Mouse (Mus musculus): Measurements from ENCODE around the gene Btg2. TPM values are rescaled to one million over a fixed set of nuclear protein-coding genes. Genes with fewer than 3 reads are reported as not detected.

Btg2 gene
- 53.6 and 74.4 TPM in 2 replicates for polyA plus RNA-seq (2012; rRNA removed)

DNA sequence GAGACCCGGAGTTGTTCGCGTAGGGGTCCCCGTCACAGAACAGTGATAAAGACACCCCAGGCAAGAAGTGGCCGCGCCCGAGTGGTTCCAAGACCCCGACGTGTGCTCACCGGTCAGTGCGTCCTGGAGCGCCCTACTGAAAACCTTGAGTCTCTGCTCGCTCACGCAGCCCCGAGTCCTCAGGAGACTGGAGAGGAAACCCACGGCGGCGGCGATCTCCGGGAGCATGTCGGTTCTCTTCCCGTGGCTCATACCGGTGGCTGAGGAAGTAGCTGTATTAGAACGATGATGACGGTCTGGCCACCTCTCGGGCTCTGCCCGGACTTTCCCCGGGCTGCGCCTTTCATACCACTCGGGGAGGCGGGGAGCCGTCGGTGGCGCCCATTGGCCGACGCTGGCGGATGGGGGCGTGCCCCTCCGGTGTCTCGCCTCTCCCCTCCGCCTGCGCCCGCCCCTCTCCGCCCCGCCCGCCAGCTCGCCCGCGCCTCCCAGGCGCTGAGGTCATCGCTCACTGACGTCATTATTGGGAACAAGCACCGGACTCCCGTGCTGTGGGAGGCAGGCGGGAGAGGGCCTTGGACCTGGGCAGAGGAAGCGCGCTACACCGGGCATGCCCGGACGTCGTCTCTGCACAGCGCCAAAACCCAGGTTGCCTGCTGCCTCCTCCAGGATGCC is at the start of gene Btg2:
Btg2 (minus strand) TSS at position 319 of the 675 bp plus-strand sequence.

DNA sequence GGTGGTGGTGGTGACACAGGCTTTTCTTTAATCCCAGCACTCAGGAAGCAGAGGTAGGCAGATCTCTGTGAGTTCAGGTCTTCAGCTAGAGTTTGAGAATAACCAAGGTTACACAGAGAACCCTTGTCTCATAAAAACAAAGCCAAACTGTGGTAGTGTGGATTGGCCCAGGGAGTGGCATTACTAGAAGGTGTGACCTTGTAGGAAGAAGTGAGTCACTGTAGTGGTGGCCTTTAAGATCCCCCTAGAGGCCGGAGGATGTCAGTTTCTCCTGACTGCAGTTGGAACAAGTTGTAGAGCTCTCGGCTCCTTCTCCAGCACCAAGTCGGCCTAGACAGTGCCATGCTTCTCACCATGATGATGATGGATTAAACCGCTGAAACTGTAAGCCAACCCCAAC is 32.1 kb upstream of the Btg2 start, which contains the start of gene Chit1:
Chit1 (plus strand) TSS at position 264 of the 400 bp plus-strand sequence.

DNA sequence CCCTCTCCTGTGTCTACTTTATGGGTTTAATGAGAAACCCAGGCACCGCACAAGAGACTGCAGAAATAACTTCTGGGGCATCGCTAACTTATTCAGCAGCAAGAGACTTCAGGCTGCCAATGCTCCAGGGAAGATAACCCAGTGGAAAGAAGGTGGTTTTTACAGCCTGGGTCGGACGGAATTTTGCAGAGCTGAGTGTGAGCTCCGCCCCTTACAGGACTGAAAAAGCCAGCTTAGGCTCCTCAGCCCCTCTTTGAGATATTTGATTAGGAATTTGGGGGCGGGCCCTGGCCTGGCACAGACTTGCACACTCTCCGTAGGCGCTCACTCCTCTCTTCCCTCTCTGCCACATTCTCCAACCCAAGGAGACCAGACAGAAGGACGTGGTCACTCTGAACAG is 41.7 kb downstream of the Btg2 start, which contains the start of gene Fmod:
Fmod (plus strand) TSS at position 83 of the 400 bp plus-strand sequence.

Other genes with a start within 250 kb of the Btg2 start
- 3.9 and 4.7 TPM in 2 replicates for gene Optc, start 171.1 kb downstream of the Btg2 start, polyA plus RNA-seq (2012; rRNA removed)
- 0.54 and 1.3 TPM in 2 replicates for gene Prelp, start 157.7 kb downstream of the Btg2 start, polyA plus RNA-seq (2012; rRNA removed)
- 4.2 and 8.5 TPM in 2 replicates for gene Fmod, start 41.9 kb downstream of the Btg2 start, polyA plus RNA-seq (2012; rRNA removed)
- 0.06 and 0.09 TPM in 2 replicates for gene Chit1, start 32.1 kb upstream of the Btg2 start, polyA plus RNA-seq (2012; rRNA removed)
- 1.2 and 1.3 TPM in 2 replicates for gene Chil1, start 103.1 kb upstream of the Btg2 start, polyA plus RNA-seq (2012; rRNA removed)
- 0.10 and 9.1 TPM in 2 replicates for gene Mybph, start 114.3 kb upstream of the Btg2 start, polyA plus RNA-seq (2012; rRNA removed)
- 0.53 and 1.7 TPM in 2 replicates for gene Adora1, start 156.3 kb upstream of the Btg2 start, polyA plus RNA-seq (2012; rRNA removed)
- 0.46 and 40.7 TPM in 2 replicates for gene Myog, start 210.9 kb upstream of the Btg2 start, polyA plus RNA-seq (2012; rRNA removed)

All from central nervous system, embryonic 11.5 days (tissue).